In the genomic region with DNA sequence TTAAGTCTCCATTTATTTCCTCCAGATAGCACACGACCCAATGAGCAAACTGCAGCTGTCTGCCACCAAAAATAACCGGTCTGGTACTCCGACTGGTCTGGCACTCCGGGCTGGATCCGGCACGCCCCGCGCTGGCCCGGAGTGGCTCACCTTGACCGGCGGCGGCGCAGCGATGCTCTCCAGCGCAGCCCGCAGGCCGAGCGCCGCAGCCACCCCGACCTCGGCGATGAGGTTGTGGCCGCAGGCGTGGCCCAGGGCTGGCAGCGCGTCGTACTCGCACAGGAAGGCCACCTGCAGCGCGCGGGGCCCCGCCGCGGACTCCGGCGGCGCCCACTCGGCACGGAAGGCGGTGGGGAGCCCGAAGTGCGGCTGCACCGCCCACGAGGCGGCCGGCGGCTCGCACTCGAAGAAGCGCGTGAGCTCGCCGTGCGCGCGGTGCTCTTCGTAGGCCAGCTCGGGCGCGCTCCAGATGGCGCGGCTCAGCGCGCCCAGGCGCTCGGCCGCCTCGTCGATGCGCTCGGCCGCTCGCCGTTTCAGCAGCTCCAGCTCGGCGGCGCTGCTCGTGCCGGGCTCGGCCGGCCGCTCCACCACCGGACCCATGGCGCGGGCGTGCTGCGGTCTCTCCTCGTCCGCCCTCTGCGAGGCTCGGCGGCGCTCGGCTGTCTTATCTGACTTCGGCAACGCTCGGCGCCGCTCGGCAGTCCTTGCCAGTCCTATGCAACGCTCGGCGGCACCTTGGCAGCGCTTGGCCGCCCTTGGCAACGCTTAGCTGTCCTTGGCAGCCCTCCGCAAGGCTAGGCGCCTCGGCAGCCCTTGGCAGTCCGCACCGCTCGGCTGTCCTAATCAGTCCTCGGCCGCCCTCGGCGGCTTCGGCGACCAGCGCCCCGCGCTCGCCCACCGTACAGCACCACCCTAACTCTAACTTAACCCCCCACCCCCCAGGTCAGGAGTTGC, we compare ENCODE assay signal across 8 mouse cellular contexts. TPM values are rescaled to one million over a fixed set of nuclear protein-coding genes. Genes with fewer than 3 reads are reported as not detected.
DNase-seq lines count a peak whose midpoint lies in the region; ATAC-seq and TF ChIP-seq lines count a peak whose summit lies in the region.

No protein-coding gene starts in this region.

- H3K27me3 ChIP-seq in embryonic facial prominence, embryonic 15.5 days, result peaks cover 2% of the 10 kb centered on the region; the same call in 1 of the 2 replicates
- no peaks in the 10 kb centered on the region for H3K27me3 ChIP-seq in heart, adult 2 months (ENCODE audit: control insufficient read depth, insufficient read depth, low read length)
- no peaks in the 10 kb centered on the region for H3K27me3 ChIP-seq in kidney, adult 2 months (replicated peaks; ENCODE audit: control insufficient read depth, insufficient read depth, low read length)
- no peaks in the 10 kb centered on the region for H3K27me3 ChIP-seq in limb, embryonic 11.5 days (ENCODE audit: control insufficient read depth, insufficient read depth, low read length)
- H3K27me3 ChIP-seq in midbrain, embryonic 13.5 days, result peaks cover 11% of the 10 kb centered on the region

- TF ChIP-seq CTCF in heart, adult 2 months (IDR thresholded peaks at IDR 0.05), result peak; percentile 60
- 0 out of 2 replicates have a peak, but pooled peaks have one; percentile 13 for TF ChIP-seq CTCF in kidney, adult 2 months (conservative IDR thresholded peaks at IDR 0.05; ENCODE audit: insufficient read depth, insufficient read length, low read depth, low read length)

- peak overlapping the region; percentile 90 for H3K27ac ChIP-seq in embryonic facial prominence, embryonic 15.5 days (replicated peaks)
- peak overlapping the region; percentile 85 for H3K27ac ChIP-seq in heart, adult 2 months
- H3K27ac ChIP-seq in kidney, adult 2 months (ENCODE audit: insufficient read depth, low read depth, low read length), result peak overlapping the region; percentile 54
- 0 out of 2 replicates have a peak overlapping the region, but pooled peaks have one; percentile 0 for H3K27ac ChIP-seq in limb, embryonic 11.5 days (replicated peaks; ENCODE audit: low read depth, low read length)
- peak overlapping the region; percentile 91 for H3K27ac ChIP-seq in midbrain, embryonic 13.5 days

- TF ChIP-seq POLR2A in heart, adult 2 months (IDR thresholded peaks at IDR 0.05; ENCODE audit: insufficient read depth, low read depth, low read length), result 0 out of 2 replicates have a peak, but pooled peaks have one; percentile 24
- TF ChIP-seq POLR2A in kidney, adult 2 months (IDR thresholded peaks at IDR 0.05; ENCODE audit: low read depth, low read length), result no peak

- intact Hi-C loops in heart, adult 2 months (cut with DNase I), result loop anchor here (1.0 to 5.0 kb wide), 4 partner anchors 42 to 103 kb away; a partner anchor contains a TSS

- H3K4me3 ChIP-seq in embryonic facial prominence, embryonic 15.5 days (replicated peaks), result peak overlapping the region; percentile 57
- peak overlapping the region; percentile 51 for H3K4me3 ChIP-seq in heart, adult 2 months
- H3K4me3 ChIP-seq in kidney, adult 2 months (ENCODE audit: insufficient read depth, low read depth, low read length), result peak overlapping the region; percentile 61
- peak overlapping the region; percentile 47 for H3K4me3 ChIP-seq in limb, embryonic 11.5 days (ENCODE audit: low read depth, low read length)
- H3K4me3 ChIP-seq in midbrain, embryonic 13.5 days (replicated peaks), result peak overlapping the region; percentile 70

- H3K9me3 ChIP-seq in embryonic facial prominence, embryonic 15.5 days (replicated peaks), result no peaks in the 10 kb centered on the region
- H3K9me3 ChIP-seq in limb, embryonic 11.5 days (ENCODE audit: control insufficient read depth, low read length), result no peaks in the 10 kb centered on the region
- H3K9me3 ChIP-seq in midbrain, embryonic 13.5 days, result no peaks in the 10 kb centered on the region

- H3K4me2 ChIP-seq in embryonic facial prominence, embryonic 15.5 days (replicated peaks), result peak overlapping the region; percentile 86
- H3K4me2 ChIP-seq in limb, embryonic 11.5 days (ENCODE audit: low read depth, severe bottlenecking), result peak overlapping the region; percentile 78
- peak overlapping the region; percentile 72 for H3K4me2 ChIP-seq in midbrain, embryonic 13.5 days (replicated peaks)

- no peaks in the 10 kb centered on the region for H3K36me3 ChIP-seq in embryonic facial prominence, embryonic 15.5 days
- no peaks in the 10 kb centered on the region; the same call in 1 of the 2 replicates for H3K36me3 ChIP-seq in heart, adult 2 months (ENCODE audit: control insufficient read depth, insufficient read depth, low read length)
- no peaks in the 10 kb centered on the region for H3K36me3 ChIP-seq in kidney, adult 2 months (ENCODE audit: control insufficient read depth, insufficient read depth, low read length)
- H3K36me3 ChIP-seq in limb, embryonic 11.5 days (ENCODE audit: control insufficient read depth, insufficient read depth, low read length), result no peaks in the 10 kb centered on the region
- H3K36me3 ChIP-seq in midbrain, embryonic 13.5 days, result no peaks in the 10 kb centered on the region

- peak; percentile 96 to 97 for DNase-seq in adrenal gland, postnatal 36 days
- DNase-seq in heart, adult 2 months, result peak; percentile 88 to 91
- DNase-seq in kidney, adult 2 months, result peak; percentile 96
- DNase-seq in limb, embryonic 11.5 days (ENCODE audit: low spot score), result peak; percentile 81
- DNase-seq in spleen, adult 18-20 months, result peak; percentile 20 to 44
- no peak for DNase-seq in c-Kit-positive CD71-positive TER-119-positive erythroid progenitor cells, embryonic 14.5 days (ENCODE audit: low spot score)

- peak; percentile 90 for ATAC-seq in embryonic facial prominence, embryonic 15.5 days (ENCODE audit: insufficient number of reproducible peaks, low FRiP score, low TSS enrichment, low read depth)
- ATAC-seq in limb, embryonic 11.5 days (ENCODE audit: insufficient number of reproducible peaks, low FRiP score, low TSS enrichment, low read depth), result peak; percentile 79
- ATAC-seq in midbrain, embryonic 13.5 days, result peak; percentile 95

- no peaks in the 10 kb centered on the region for H3K79me2 ChIP-seq in heart, adult 2 months (replicated peaks; ENCODE audit: control insufficient read depth, insufficient read depth, low read length)

- WGBS in embryonic facial prominence, embryonic 15.5 days, result under 1% methylated on average over 123 of the region's 123 CpGs
- WGBS in heart, adult 2 months, result under 1% methylated on average over 123 of the region's 123 CpGs
- WGBS in kidney, adult 2 months, result under 1% methylated on average over 123 of the region's 123 CpGs
- under 1% methylated on average over 113 of the region's 123 CpGs for WGBS in limb, embryonic 11.5 days
- WGBS in midbrain, embryonic 13.5 days, result under 1% methylated on average over 120 of the region's 123 CpGs

- 0 out of 2 replicates have a peak, but pooled peaks cover 4% of the 10 kb centered on the region for H3K4me1 ChIP-seq in embryonic facial prominence, embryonic 15.5 days
- peaks cover 1% of the 10 kb centered on the region for H3K4me1 ChIP-seq in heart, adult 2 months (ENCODE audit: control insufficient read depth, insufficient read depth, low read length)
- H3K4me1 ChIP-seq in kidney, adult 2 months (ENCODE audit: control insufficient read depth, insufficient read depth, low read length), result no peaks in the 10 kb centered on the region
- no peaks in the 10 kb centered on the region for H3K4me1 ChIP-seq in limb, embryonic 11.5 days (ENCODE audit: control insufficient read depth, insufficient read depth, low read length)
- H3K4me1 ChIP-seq in midbrain, embryonic 13.5 days (replicated peaks), result peaks cover 11% of the 10 kb centered on the region

- H3K9ac ChIP-seq in embryonic facial prominence, embryonic 15.5 days, result peak overlapping the region; percentile 59
- H3K9ac ChIP-seq in heart, adult 2 months (ENCODE audit: low read depth, low read length), result peak overlapping the region; percentile 95
- peak overlapping the region; percentile 58 for H3K9ac ChIP-seq in limb, embryonic 11.5 days (ENCODE audit: low read length)
- peak overlapping the region; percentile 73 for H3K9ac ChIP-seq in midbrain, embryonic 13.5 days (replicated peaks)

- TF ChIP-seq EP300 in heart, adult 2 months (IDR thresholded peaks at IDR 0.05; ENCODE audit: insufficient read depth, low read depth, low read length), result no peak

RNA-seq across cellular contexts. Expression of a gene that starts 0.5 kb away (rescaled TPM):
- total RNA-seq in adrenal gland, postnatal 36 days (2021), result 10 to 100 TPM; 17.9 to 63.5 TPM
- 2.5 TPM in 2 replicates for polyA plus RNA-seq in embryonic facial prominence, embryonic 15.5 days (2015; fragmentation: Nextera tagmentation; extraction: Ambion mirVana)
- 10 to 100 TPM; 57.8 to 64.9 TPM for total RNA-seq in heart, adult 2 months (2021)
- polyA plus RNA-seq in heart, adult 2 months (2012; rRNA removed), result 26.1 and 40.5 TPM in 2 replicates
- polyA plus RNA-seq in kidney, adult 2 months (2012; rRNA removed), result 3.9 and 5.2 TPM in 2 replicates
- 0.69 and 0.95 TPM in 2 replicates for polyA plus RNA-seq in limb, embryonic 11.5 days (2014; fragmentation: Nextera tagmentation; extraction: Ambion mirVana)
- 1.2 and 1.7 TPM in 2 replicates for polyA plus RNA-seq in midbrain, embryonic 13.5 days (2015; fragmentation: Nextera tagmentation; extraction: Ambion mirVana)

RNA-seq across cellular contexts. Expression of a gene that starts 19.7 kb away (rescaled TPM):
- 1 to 10 TPM in 1 of 2 experiments, under 1 TPM in 1; 0.76 to 1.2 TPM for total RNA-seq in adrenal gland, postnatal 36 days (2021)
- polyA plus RNA-seq in embryonic facial prominence, embryonic 15.5 days (2015; fragmentation: Nextera tagmentation; extraction: Ambion mirVana), result 13.5 and 15.3 TPM in 2 replicates
- total RNA-seq in heart, adult 2 months (2021), result not detected
- not detected in 2 replicates for polyA plus RNA-seq in heart, adult 2 months (2012; rRNA removed)
- 0.18 and 0.36 TPM in 2 replicates for polyA plus RNA-seq in kidney, adult 2 months (2012; rRNA removed)
- polyA plus RNA-seq in limb, embryonic 11.5 days (2014; fragmentation: Nextera tagmentation; extraction: Ambion mirVana), result 10.9 and 12.0 TPM in 2 replicates
- 32.5 and 33.9 TPM in 2 replicates for polyA plus RNA-seq in midbrain, embryonic 13.5 days (2015; fragmentation: Nextera tagmentation; extraction: Ambion mirVana)

RNA-seq across cellular contexts. Expression of a gene that starts 56.7 kb away (rescaled TPM):
- under 1 TPM in 1 of 2 experiments, not detected in 1; 0.13 TPM for total RNA-seq in adrenal gland, postnatal 36 days (2021)
- not detected in 2 replicates for polyA plus RNA-seq in embryonic facial prominence, embryonic 15.5 days (2015; fragmentation: Nextera tagmentation; extraction: Ambion mirVana)
- under 1 TPM; 0.27 to 0.50 TPM for total RNA-seq in heart, adult 2 months (2021)
- 0.20 and 0.23 TPM in 2 replicates for polyA plus RNA-seq in heart, adult 2 months (2012; rRNA removed)
- polyA plus RNA-seq in kidney, adult 2 months (2012; rRNA removed), result not detected in 2 replicates
- not detected in 2 replicates for polyA plus RNA-seq in limb, embryonic 11.5 days (2014; fragmentation: Nextera tagmentation; extraction: Ambion mirVana)
- 0.14 and 0.63 TPM in 2 replicates for polyA plus RNA-seq in midbrain, embryonic 13.5 days (2015; fragmentation: Nextera tagmentation; extraction: Ambion mirVana)

Comparison
In these comparisons a context has a peak if more than half of its experiments do, and no peak if none do; other contexts are left out.
1. H3K27ac ChIP-seq: peak in every context shown above with its lines; median percentile 91 in midbrain, embryonic 13.5 days; 90 in embryonic facial prominence, embryonic 15.5 days; 85 in heart, adult 2 months; 54 in kidney, adult 2 months; 0 in limb, embryonic 11.5 days.